Mouse (Mus musculus) testis, adult 10 weeks (tissue): ENCODE data around the gene Mvd. TPM values are rescaled to one million over a fixed set of nuclear protein-coding genes. Genes with fewer than 3 reads are reported as not detected.

Experiments used
- polyA plus RNA-seq: library from polyadenylated mRNA; stranded (reverse); fragments of 350-450 nt; fragmentation: Illumina TruSeq; extraction: RNeasy Lipid Tissue Mini Kit (QIAGEN cat#74804); gene quantifications from one replicate; pipeline ENCODE4 v1.2.3, GENCODE M21; 2014; ENCODE audit warnings: low read depth, low replicate concordance

The Mvd gene
- not detected for polyA plus RNA-seq

DNA sequence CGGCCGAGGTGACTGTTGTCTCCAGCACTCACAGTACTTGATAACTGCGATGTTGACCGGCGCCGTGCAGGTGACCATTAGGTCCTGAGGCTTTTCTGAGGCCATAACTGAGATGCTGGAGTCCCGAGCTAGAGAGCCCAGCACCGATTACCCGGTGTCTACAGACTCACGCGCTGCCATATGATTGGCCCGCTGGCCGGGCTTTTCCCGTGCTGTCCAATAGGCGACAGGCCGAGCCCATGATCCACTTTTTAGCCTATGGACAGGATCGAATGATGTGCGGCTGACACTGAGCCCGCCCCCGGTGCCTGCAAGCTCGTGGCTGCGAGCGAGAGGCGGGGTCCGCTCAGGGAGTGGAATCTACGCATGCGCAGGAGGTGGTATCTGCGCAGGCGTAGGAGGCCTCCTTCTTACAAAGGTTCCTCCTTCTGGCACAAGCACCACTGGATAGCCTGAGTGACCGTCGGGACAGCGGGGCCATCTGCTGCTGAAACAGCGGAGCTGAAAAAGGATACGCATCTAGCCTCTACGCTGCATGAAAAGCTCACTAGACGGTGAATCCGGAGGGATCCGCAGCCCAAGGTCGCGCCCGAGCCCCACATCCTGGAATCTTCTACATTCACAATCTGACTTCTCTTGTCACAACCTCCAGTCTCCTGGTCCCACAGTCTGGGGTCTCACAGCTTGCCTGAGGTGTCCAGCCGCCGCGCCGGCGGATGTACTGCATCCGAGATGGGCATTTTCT lies at the start of gene Mvd:
Mvd (minus strand) TSS at position 161 of the 745 bp plus-strand sequence.

DNA sequence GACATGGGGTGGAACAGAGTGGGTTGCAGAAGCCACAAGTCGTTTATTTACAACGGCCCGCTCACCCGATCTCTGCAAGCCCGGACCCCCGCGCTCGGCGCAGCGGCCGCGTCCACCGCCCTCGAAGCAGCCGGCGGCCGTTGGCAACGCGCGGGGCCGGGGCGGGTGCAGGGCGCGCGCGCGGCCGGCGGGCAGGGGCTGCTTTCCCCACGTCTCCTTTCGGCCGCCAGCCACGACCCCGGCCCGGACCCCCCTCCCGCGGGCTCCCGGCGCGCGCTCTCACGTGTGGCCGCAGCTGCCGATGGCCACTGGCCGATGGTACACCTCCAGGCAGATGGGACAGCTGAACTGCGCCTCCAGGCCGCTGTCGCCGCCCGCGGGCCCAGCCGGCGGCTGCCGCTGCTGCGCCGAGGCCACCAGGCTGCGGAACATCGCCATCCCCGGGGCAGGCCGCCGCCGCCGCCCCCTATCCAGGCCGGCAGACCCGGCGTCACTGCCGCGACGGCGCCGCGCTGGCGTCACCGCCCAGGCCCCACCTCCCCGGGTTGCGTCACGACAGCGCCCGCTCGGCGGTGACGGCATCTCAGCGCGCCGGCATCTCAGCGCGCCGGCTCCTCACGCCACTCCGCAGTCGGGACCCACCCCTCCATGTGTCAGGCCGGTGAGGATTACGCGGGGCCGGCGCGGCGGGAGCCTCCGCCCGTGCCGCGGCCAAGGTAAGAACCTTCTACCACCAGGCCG lies 32.5 kb upstream of the Mvd start, which contains the start of the genes Rnf166 and Ctu2:
Rnf166 (minus strand) TSS at position 485 of the 741 bp plus-strand sequence.
Ctu2 (plus strand) TSS at position 564 of the 741 bp plus-strand sequence.

DNA sequence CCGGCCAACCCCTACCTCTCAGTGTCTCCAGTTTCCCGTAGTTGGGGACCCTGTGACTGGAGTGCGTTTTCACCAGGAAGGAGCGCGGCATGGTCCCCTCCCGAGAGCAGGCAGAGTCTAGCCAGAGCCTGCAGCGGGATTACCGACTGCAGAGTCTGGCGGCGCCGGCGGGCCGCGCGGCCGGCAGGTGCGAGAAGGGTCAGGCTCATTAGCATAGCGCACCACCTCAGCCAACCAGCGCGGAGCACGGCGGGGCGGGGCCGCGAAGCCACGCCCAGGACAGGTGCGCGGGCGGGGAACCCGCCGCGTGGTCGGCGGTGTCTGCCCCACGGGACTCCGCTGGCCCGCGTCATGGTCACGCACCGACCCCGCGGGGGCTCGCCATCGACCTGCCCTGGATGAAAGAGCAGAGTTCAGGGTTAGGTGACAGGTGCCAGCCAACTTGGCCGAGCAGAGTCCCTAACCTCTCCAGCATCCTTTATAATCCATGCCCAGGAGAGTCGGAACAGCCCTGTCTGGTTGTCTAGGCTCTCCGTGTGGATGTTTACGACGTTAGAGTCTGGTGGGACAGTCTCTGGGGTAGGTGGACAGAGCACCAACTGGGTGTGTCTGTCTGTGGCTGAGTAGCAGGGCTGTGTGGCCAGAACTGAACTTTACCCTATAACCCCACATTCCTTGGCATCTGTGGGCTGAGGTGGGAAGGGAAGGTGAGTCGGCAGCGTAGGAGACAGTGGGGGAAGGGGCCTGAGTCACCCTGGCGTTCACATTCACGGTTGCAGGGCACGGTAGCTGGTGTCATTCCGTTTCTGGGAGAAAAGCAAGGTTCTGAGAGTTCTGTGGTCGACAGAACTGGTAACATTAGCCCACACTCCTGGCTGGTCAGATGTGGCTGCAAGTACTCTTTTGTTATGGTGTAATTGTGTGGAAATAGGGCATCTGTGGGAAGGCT lies 17.6 kb upstream of the Mvd start, which contains the start of gene Snai3:
Snai3 (minus strand) TSS at position 210 of the 949 bp plus-strand sequence.

DNA sequence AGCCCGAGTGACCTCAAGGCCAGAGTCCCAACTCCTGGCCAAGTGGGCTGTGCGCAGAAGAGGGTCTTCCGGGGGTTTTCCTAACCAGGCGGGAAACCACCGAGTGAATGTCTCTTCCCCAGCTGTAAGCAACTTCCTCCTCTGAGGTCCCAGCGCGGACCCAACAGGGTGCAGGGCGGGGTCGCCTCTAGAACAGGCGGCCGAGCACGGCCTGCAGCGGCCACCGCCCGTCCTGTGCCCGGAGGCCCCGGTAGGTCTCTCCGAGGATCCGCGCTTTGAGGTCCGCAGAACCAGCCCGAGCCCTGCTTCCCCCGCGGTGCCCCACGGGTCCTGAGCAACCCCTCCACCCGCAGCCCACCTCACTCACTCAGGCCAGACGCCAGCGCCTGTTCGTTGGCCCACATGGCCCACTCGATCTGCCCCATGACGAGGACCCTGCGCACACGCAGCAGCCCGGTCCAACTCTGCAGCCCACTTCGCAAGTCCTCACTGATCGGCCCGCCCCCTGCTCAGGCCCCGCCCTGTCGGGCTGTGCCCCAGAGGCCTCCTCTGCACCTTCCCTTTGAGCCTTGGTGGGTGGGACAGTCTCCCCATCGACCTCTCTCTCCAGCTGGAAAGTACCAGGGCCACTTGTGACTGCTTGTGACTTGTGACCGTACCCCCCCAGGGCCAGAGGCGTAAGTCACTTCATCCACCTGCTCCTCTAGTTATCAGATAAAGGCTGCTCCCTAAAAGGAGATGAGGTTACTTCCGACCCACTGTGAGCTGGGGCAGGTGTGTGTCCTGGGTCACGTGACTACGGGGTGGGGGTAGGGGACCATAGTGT lies 10.6 kb downstream of the Mvd start, which contains the start of gene Cyba:
Cyba (minus strand) TSS at position 488 of the 826 bp plus-strand sequence.

DNA sequence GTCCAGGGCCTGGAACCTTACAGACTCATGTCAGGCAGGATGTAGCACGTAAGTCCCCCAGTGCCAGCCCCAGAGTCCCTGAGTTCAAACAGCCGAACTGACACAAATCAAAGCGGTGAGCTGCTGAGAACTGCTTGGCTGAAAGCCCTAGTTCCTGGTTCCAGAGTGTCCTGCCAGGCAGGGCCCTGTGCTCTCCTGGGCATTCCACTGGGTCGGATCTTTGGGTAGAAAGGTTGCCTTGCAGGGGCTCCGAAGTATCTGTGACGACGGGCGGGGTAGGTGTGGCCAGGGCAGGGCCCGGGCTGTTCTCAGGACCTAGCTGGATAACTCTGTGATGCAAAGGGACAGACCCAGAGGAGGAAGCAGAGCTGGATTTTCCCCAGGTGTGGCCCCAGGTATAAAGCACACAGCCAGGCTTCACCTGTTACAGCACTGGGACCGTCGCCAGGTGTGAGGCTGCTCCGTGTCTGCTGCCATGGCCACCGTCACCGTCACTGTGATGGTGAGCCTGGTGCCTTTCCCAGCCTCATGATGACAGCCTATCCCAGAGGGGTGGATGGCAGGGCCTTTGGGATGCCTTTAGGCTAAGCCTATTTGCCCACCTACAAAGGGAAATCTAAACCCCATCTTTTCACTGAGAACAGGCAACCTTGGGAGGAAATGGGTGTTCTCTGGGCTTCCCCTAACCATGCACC lies 21.7 kb downstream of the Mvd start, which contains the start of gene Il17c:
Il17c (plus strand) TSS at position 645 of the 695 bp plus-strand sequence.

Other genes starting within 250 kb of the Mvd start
- not detected for gene Zfpm1, start 161.3 kb downstream of the Mvd start, polyA plus RNA-seq
- not detected for gene Trhr2, start 82.7 kb downstream of the Mvd start, polyA plus RNA-seq
- 10.9 TPM for gene Zc3h18, start 66.8 kb downstream of the Mvd start, polyA plus RNA-seq
- not detected for gene Il17c, start 21.4 kb downstream of the Mvd start, polyA plus RNA-seq
- not detected for gene Cyba, start 10.5 kb downstream of the Mvd start, polyA plus RNA-seq
- gene Snai3, start 17.3 kb upstream of the Mvd start, polyA plus RNA-seq, result 0.17 TPM
- 26.4 TPM for gene Rnf166, start 32.6 kb upstream of the Mvd start, polyA plus RNA-seq
- gene Ctu2, start 32.7 kb upstream of the Mvd start, polyA plus RNA-seq, result 0.27 TPM
- 0.50 TPM for gene Piezo1, start 107.9 kb upstream of the Mvd start, polyA plus RNA-seq
- gene Cdt1, start 124.6 kb upstream of the Mvd start, polyA plus RNA-seq, result 0.59 TPM
- gene Aprt, start 133.5 kb upstream of the Mvd start, polyA plus RNA-seq, result 4.8 TPM
- 0.53 TPM for gene Galns, start 168.0 kb upstream of the Mvd start, polyA plus RNA-seq
- 10.4 TPM for gene Trappc2l, start 168.2 kb upstream of the Mvd start, polyA plus RNA-seq
- not detected for gene Pabpn1l, start 179.3 kb upstream of the Mvd start, polyA plus RNA-seq